Mouse (Mus musculus): ENCODE data around the gene Aar2. TPM values are rescaled to one million over a fixed set of nuclear protein-coding genes. Genes with fewer than 3 reads are reported as not detected.

The Aar2 gene
- total RNA-seq, 2 experiments from 2014 or later: 1.2 to 2.5 TPM

- ATAC-seq (replicated peaks; ENCODE audit: low FRiP score, poor library complexity, severe bottlenecking): no peak
Observed at GRCm38 (mm10) chr2:156614661-156615654, 67.6 kb downstream of the Aar2 start.

- ATAC-seq (replicated peaks; ENCODE audit: low FRiP score, poor library complexity, severe bottlenecking): no peak
Observed at GRCm38 (mm10) chr2:156616513-156616912, 69.1 kb downstream of the Aar2 start.

GRCm38 (mm10) chr2:156617536-156617935, 70.2 kb downstream of the Aar2 start:
- no peak for ATAC-seq (replicated peaks; ENCODE audit: low FRiP score, poor library complexity, severe bottlenecking)

Other genes starting within 250 kb of the Aar2 start
- 5.4 TPM in 1 of 2 replicates, not detected in the other for gene Cnbd2, start 235.3 kb upstream of the Aar2 start, total RNA-seq (2015; ENCODE audit: low replicate concordance)
- gene Cnbd2, start 235.3 kb upstream of the Aar2 start, total RNA-seq (2017; ENCODE audit: low replicate concordance): 3.1 TPM in 1 of 2 replicates, not detected in the other
- gene Scand1, start 234.9 kb upstream of the Aar2 start, total RNA-seq (2015; ENCODE audit: low replicate concordance): 3.8 TPM in 1 of 2 replicates, not detected in the other
- 1.4 and 2.8 TPM in 2 replicates for gene Scand1, start 234.9 kb upstream of the Aar2 start, total RNA-seq (2017; ENCODE audit: low replicate concordance)
- gene Epb41l1, start 126.7 kb upstream of the Aar2 start, total RNA-seq (2015; ENCODE audit: low replicate concordance): 0.36 and 0.84 TPM in 2 replicates
- 1.4 and 5.8 TPM in 2 replicates for gene Epb41l1, start 126.7 kb upstream of the Aar2 start, total RNA-seq (2017; ENCODE audit: low replicate concordance)
- gene Dlgap4, start 66.1 kb downstream of the Aar2 start, total RNA-seq (2015; ENCODE audit: low replicate concordance): 8.0 and 10.1 TPM in 2 replicates
- 3.0 and 3.5 TPM in 2 replicates for gene Dlgap4, start 66.1 kb downstream of the Aar2 start, total RNA-seq (2017; ENCODE audit: low replicate concordance)
- gene Myl9, start 227.8 kb downstream of the Aar2 start, total RNA-seq (2015; ENCODE audit: low replicate concordance): 5.0 and 7.2 TPM in 2 replicates
- gene Myl9, start 227.8 kb downstream of the Aar2 start, total RNA-seq (2017; ENCODE audit: low replicate concordance): 0.45 and 10.7 TPM in 2 replicates